Mouse (Mus musculus): ENCODE results near the gene Slc22a21. TPM values are rescaled to one million over a fixed set of nuclear protein-coding genes. Genes with fewer than 3 reads are reported as not detected.
"Not testable (repeated sequence)": the region's sequence is repeated elsewhere in the genome, so short reads cannot be mapped to it uniquely, and the experiment has no call there.

Gene Slc22a21
- polyA plus RNA-seq, 1 experiment from 2014 or later, result 1.3 TPM

GRCm38 (mm10) chr11:54002761-54003717 lies 22.9 kb upstream of the Slc22a21 start:
- peak; percentile 93 for TF ChIP-seq CTCF (IDR thresholded peaks at IDR 0.05; ENCODE audit: low read depth)
- H3K9me3 ChIP-seq (ENCODE audit: low read length); H3K36me3 ChIP-seq (replicated peaks; ENCODE audit: insufficient read depth, low read length); H3K9ac ChIP-seq (replicated peaks); H3K4me2 ChIP-seq (ENCODE audit: low read depth, low read length); H3K27me3 ChIP-seq (ENCODE audit: insufficient read depth, low read length); H3K4me3 ChIP-seq (ENCODE audit: low read depth, low read length); H3K27ac ChIP-seq (ENCODE audit: low read depth); ATAC-seq: not testable (repeated sequence)
- peaks cover 37% of the 10 kb centered on the region for H3K4me1 ChIP-seq (ENCODE audit: insufficient read depth)
- 51% methylated on average over 12 of the region's 12 CpGs for WGBS (ENCODE audit: insufficient replicate concordance)
- peak; percentile 69 for DNase-seq

GRCm38 (mm10) chr11:54002147-54002760 lies 22.1 kb upstream of the Slc22a21 start:
- Histone ChIP-seq H3K9me3 (ENCODE audit: low read length) (no peaks in the 10 kb centered on the region), H3K9ac (replicated peaks) (no peak overlapping the region), H3K36me3 (replicated peaks; ENCODE audit: insufficient read depth, low read length) (peaks cover 4% of the 10 kb centered on the region; the same call in 1 of the 2 replicates), H3K4me2 (ENCODE audit: low read depth, low read length) (no peak overlapping the region), H3K4me3 (ENCODE audit: low read depth, low read length) (no peak overlapping the region), H3K27me3 (ENCODE audit: insufficient read depth, low read length) (no peaks in the 10 kb centered on the region), H3K27ac (ENCODE audit: low read depth) (no peak overlapping the region), H3K4me1 (ENCODE audit: insufficient read depth) (peaks cover 30% of the 10 kb centered on the region)
- no peak for TF ChIP-seq EP300 (IDR thresholded peaks at IDR 0.05; ENCODE audit: low read depth)
- TF ChIP-seq CTCF (IDR thresholded peaks at IDR 0.05; ENCODE audit: low read depth), result peak; percentile 81
- 10% methylated on average over 5 of the region's 5 CpGs for WGBS (ENCODE audit: insufficient replicate concordance)
- ATAC-seq, result no peak
- DNase-seq, result peak; percentile 72

GRCm38 (mm10) chr11:53997661-53998060 lies 17.5 kb upstream of the Slc22a21 start:
- 83% methylated on average over 2 of the region's 2 CpGs for WGBS (ENCODE audit: insufficient replicate concordance)
- Histone ChIP-seq H3K9me3 (ENCODE audit: low read length) (no peaks in the 10 kb centered on the region), H3K9ac (replicated peaks) (no peak overlapping the region), H3K27me3 (ENCODE audit: insufficient read depth, low read length) (no peaks in the 10 kb centered on the region), H3K27ac (ENCODE audit: low read depth) (no peak overlapping the region), H3K36me3 (replicated peaks; ENCODE audit: insufficient read depth, low read length) (peaks cover 13% of the 10 kb centered on the region), H3K4me2 (ENCODE audit: low read depth, low read length) (no peak overlapping the region), H3K4me1 (ENCODE audit: insufficient read depth) (no peaks in the 10 kb centered on the region), H3K4me3 (ENCODE audit: low read depth, low read length) (no peak overlapping the region)
- DNase-seq (no peak), ATAC-seq (no peak)
- TF ChIP-seq CTCF (IDR thresholded peaks at IDR 0.05; ENCODE audit: low read depth) (no peak), EP300 (IDR thresholded peaks at IDR 0.05; ENCODE audit: low read depth) (no peak)

GRCm38 (mm10) chr11:53992264-53992663 lies 12.1 kb upstream of the Slc22a21 start:
- Histone ChIP-seq H3K4me1 (ENCODE audit: insufficient read depth) (no peaks in the 10 kb centered on the region), H3K9ac (replicated peaks) (no peak overlapping the region), H3K36me3 (replicated peaks; ENCODE audit: insufficient read depth, low read length) (peaks cover 32% of the 10 kb centered on the region), H3K4me2 (ENCODE audit: low read depth, low read length) (no peak overlapping the region), H3K9me3 (ENCODE audit: low read length) (no peaks in the 10 kb centered on the region), H3K27me3 (ENCODE audit: insufficient read depth, low read length) (no peaks in the 10 kb centered on the region), H3K4me3 (ENCODE audit: low read depth, low read length) (no peak overlapping the region), H3K27ac (ENCODE audit: low read depth) (no peak overlapping the region)
- DNase-seq (no peak), ATAC-seq (no peak)
- 84% methylated on average over 4 of the region's 4 CpGs for WGBS (ENCODE audit: insufficient replicate concordance)
- TF ChIP-seq CTCF (IDR thresholded peaks at IDR 0.05; ENCODE audit: low read depth), result no peak
- TF ChIP-seq EP300 (IDR thresholded peaks at IDR 0.05; ENCODE audit: low read depth), result no peak

- Histone ChIP-seq H3K4me3 (ENCODE audit: low read depth, low read length) (no peak overlapping the region), H3K4me2 (ENCODE audit: low read depth, low read length) (no peak overlapping the region), H3K9ac (replicated peaks) (no peak overlapping the region), H3K4me1 (ENCODE audit: insufficient read depth) (no peaks in the 10 kb centered on the region), H3K27ac (ENCODE audit: low read depth) (no peak overlapping the region), H3K27me3 (ENCODE audit: insufficient read depth, low read length) (no peaks in the 10 kb centered on the region), H3K36me3 (replicated peaks; ENCODE audit: insufficient read depth, low read length) (peaks cover 39% of the 10 kb centered on the region), H3K9me3 (ENCODE audit: low read length) (no peaks in the 10 kb centered on the region)
- DNase-seq (no peak), ATAC-seq (no peak)
- 56% methylated on average over 1 of the region's 1 CpGs for WGBS (ENCODE audit: insufficient replicate concordance)
- TF ChIP-seq CTCF (IDR thresholded peaks at IDR 0.05; ENCODE audit: low read depth) (peak; percentile 38; the same call in 1 of the 2 replicates), EP300 (IDR thresholded peaks at IDR 0.05; ENCODE audit: low read depth) (no peak)
Observed at GRCm38 (mm10) chr11:53989232-53989631, 9.1 kb upstream of the Slc22a21 start.

- TF ChIP-seq CTCF (IDR thresholded peaks at IDR 0.05; ENCODE audit: low read depth), result no peak
- no peak for TF ChIP-seq EP300 (IDR thresholded peaks at IDR 0.05; ENCODE audit: low read depth)
- DNase-seq (no peak), ATAC-seq (no peak)
- no peak overlapping the region for H3K4me3 ChIP-seq (ENCODE audit: low read depth, low read length)
- H3K9ac ChIP-seq (replicated peaks), result no peak overlapping the region
- no peaks in the 10 kb centered on the region for H3K4me1 ChIP-seq (ENCODE audit: insufficient read depth)
- no peak overlapping the region for H3K27ac ChIP-seq (ENCODE audit: low read depth)
- H3K4me2 ChIP-seq (ENCODE audit: low read depth, low read length), result no peak overlapping the region
- H3K36me3 ChIP-seq (replicated peaks; ENCODE audit: insufficient read depth, low read length), result peaks cover 40% of the 10 kb centered on the region
- H3K27me3 ChIP-seq (ENCODE audit: insufficient read depth, low read length), result no peaks in the 10 kb centered on the region
- 72% methylated on average over 4 of the region's 4 CpGs for WGBS (ENCODE audit: insufficient replicate concordance)
- no peaks in the 10 kb centered on the region for H3K9me3 ChIP-seq (ENCODE audit: low read length)
Observed at GRCm38 (mm10) chr11:53988081-53988480, 7.9 kb upstream of the Slc22a21 start.
